Mouse (Mus musculus): ENCODE results near the gene Far1. TPM values are rescaled to one million over a fixed set of nuclear protein-coding genes. Genes with fewer than 3 reads are reported as not detected.

Far1 gene
- total and polyA plus RNA-seq, 3 experiments: 26.4 to 34.2 TPM; not detected in 1

DNA sequence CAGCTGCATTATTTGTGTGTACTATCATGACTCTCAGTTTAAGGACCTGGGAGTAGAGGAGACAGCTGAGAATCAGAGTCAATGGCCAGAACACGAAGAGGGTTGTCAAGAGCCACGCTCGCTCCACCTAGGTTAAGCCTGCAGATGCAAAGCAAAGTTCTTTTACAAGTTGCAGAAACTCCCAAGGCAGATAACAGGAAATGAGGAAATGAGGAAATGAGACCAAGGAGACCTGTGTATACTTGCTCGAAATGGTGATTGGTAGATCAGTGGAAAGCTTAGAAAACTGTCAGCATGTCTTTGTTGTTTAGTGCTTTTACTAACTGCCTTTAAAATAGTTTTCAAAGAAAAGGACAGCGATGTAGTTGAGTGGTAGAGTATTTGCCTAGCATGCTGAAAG, 8.6 kb upstream of the Far1 start:
- no peaks in the 10 kb centered on the region for H3K9me3 ChIP-seq (replicated peaks; ENCODE audit: insufficient read depth, low read length)
- H3K9ac ChIP-seq (ENCODE audit: control insufficient read depth, low read depth, low read length, poor library complexity, severe bottlenecking): no peak overlapping the region
- no peak overlapping the region for H3K4me3 ChIP-seq (ENCODE audit: control insufficient read depth in 1 of 2, insufficient read depth in 1 of 2, low read depth in 2 of 2, low read length in 2 of 2)
- DNase-seq (ENCODE audit: low read depth, low spot score): no peak
- H3K36me3 ChIP-seq (ENCODE audit: control insufficient read depth in 1 of 2, insufficient read depth in 2 of 2, low read length in 2 of 2): no peaks in the 10 kb centered on the region
- H3K4me1 ChIP-seq (ENCODE audit: control insufficient read depth in 1 of 2, insufficient read depth in 2 of 2, low read length in 2 of 2): no peaks in the 10 kb centered on the region
- peaks cover 0 to 1% of the 10 kb centered on the region in 2 experiments; a peak in 1 of 4 replicates for H3K27me3 ChIP-seq (ENCODE audit: control insufficient read depth in 1 of 2, insufficient read depth in 2 of 2, low read length in 2 of 2)
- TF ChIP-seq KAT2A (conservative IDR thresholded peaks at IDR 0.05; ENCODE audit: low read depth, low read length) (no peak), MXI1 (IDR thresholded peaks at IDR 0.05; ENCODE audit: low read depth, low read length) (no peak), SIN3A (IDR thresholded peaks at IDR 0.05; ENCODE audit: low read length) (no peak), POLR2AphosphoS2 (IDR thresholded peaks at IDR 0.05; ENCODE audit: low read length) (no peak), UBTF (IDR thresholded peaks at IDR 0.05; ENCODE audit: borderline replicate concordance, insufficient read depth, low read depth, low read length) (no peak), BHLHE40 (IDR thresholded peaks at IDR 0.05; ENCODE audit: borderline replicate concordance, low read depth, low read length) (no peak), NRF1 (IDR thresholded peaks at IDR 0.05; ENCODE audit: insufficient read depth, low read depth, low read length, poor library complexity, severe bottlenecking) (no peak), CHD1 (IDR thresholded peaks at IDR 0.05; ENCODE audit: low read depth, low read length) (no peak), GABPA (IDR thresholded peaks at IDR 0.05; ENCODE audit: low read depth, low read length) (no peak), MAX (IDR thresholded peaks at IDR 0.05; ENCODE audit: low read length) (no peak)
- no peaks in the 10 kb centered on the region for H3K79me2 ChIP-seq (ENCODE audit: control insufficient read depth, insufficient read depth, low read length, poor library complexity)
- H3K27ac ChIP-seq (ENCODE audit: control insufficient read depth, low read depth, low read length): no peak overlapping the region

DNA sequence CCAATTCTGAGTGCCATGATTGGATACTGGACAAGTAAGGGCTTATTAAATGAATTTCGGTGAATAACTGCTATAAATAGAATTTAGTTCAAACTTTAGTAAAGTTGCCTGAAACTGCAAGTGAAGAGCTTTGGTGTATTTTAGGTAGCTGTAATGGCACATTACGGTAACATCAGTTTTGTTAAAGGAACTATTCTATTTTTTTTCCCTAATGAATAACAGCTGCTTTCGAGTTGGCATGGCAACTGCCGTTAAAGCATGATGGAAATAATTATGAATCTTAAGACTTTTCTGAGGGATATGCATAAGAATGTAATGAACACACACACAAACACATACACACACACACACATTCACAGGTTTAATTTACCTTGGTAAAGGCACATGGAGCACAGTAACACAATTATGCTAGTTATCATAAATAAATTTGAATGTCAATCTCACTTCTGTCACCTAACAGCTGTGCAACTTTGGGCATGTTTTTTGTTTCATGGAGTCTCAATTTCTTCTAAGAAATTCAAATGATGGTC, 8.1 kb upstream of the Far1 start:
- no peak for DNase-seq (ENCODE audit: low read depth, low spot score)
- Histone ChIP-seq H3K27ac (ENCODE audit: control insufficient read depth, low read depth, low read length) (no peak overlapping the region), H3K9ac (ENCODE audit: control insufficient read depth, low read depth, low read length, poor library complexity, severe bottlenecking) (no peak overlapping the region), H3K4me1 (ENCODE audit: control insufficient read depth in 1 of 2, insufficient read depth in 2 of 2, low read length in 2 of 2) (no peaks in the 10 kb centered on the region), H3K4me3 (ENCODE audit: control insufficient read depth in 1 of 2, insufficient read depth in 1 of 2, low read depth in 2 of 2, low read length in 2 of 2) (no peak overlapping the region), H3K9me3 (replicated peaks; ENCODE audit: insufficient read depth, low read length) (no peaks in the 10 kb centered on the region), H3K27me3 (ENCODE audit: control insufficient read depth in 1 of 2, insufficient read depth in 2 of 2, low read length in 2 of 2) (peaks cover 0 to 1% of the 10 kb centered on the region in 2 experiments; a peak in 1 of 4 replicates), H3K36me3 (ENCODE audit: control insufficient read depth in 1 of 2, insufficient read depth in 2 of 2, low read length in 2 of 2) (no peaks in the 10 kb centered on the region), H3K79me2 (ENCODE audit: control insufficient read depth, insufficient read depth, low read length, poor library complexity) (no peaks in the 10 kb centered on the region)
- TF ChIP-seq UBTF (IDR thresholded peaks at IDR 0.05; ENCODE audit: borderline replicate concordance, insufficient read depth, low read depth, low read length) (no peak), RCOR1 (IDR thresholded peaks at IDR 0.05; ENCODE audit: low read depth, low read length) (no peak), KAT2A (conservative IDR thresholded peaks at IDR 0.05; ENCODE audit: low read depth, low read length) (no peak)

DNA sequence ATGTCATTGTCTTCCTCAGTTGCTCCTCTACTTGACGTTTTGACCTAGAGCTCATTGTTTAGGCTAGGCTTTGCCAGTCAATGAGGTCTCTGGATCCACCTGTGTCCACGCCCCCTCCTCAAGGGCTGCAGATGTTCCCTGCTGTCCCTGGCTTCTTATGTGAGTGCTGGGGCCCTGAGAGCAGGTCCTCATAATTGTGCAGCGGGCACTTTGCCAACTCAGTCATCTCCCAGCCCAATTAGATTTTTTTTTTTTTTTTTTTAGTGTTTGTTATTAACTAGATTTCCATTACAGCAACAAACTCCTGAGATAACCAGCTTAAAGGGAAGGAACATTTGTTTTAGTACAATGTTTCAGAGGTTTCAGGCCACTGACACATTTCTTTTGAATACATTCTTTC, 5.8 kb upstream of the Far1 start:
- Histone ChIP-seq H3K27ac (ENCODE audit: control insufficient read depth, low read depth, low read length) (no peak overlapping the region), H3K9me3 (replicated peaks; ENCODE audit: insufficient read depth, low read length) (no peaks in the 10 kb centered on the region), H3K4me3 (ENCODE audit: control insufficient read depth in 1 of 2, insufficient read depth in 1 of 2, low read depth in 2 of 2, low read length in 2 of 2) (no peak overlapping the region), H3K36me3 (ENCODE audit: control insufficient read depth in 1 of 2, insufficient read depth in 2 of 2, low read length in 2 of 2) (peaks cover 0 to 8% of the 10 kb centered on the region in 2 experiments; a peak in 2 of 4 replicates), H3K27me3 (ENCODE audit: control insufficient read depth in 1 of 2, insufficient read depth in 2 of 2, low read length in 2 of 2) (no peaks in the 10 kb centered on the region; a peak in 1 of 4 replicates), H3K9ac (ENCODE audit: control insufficient read depth, low read depth, low read length, poor library complexity, severe bottlenecking) (no peak overlapping the region), H3K4me1 (ENCODE audit: control insufficient read depth in 1 of 2, insufficient read depth in 2 of 2, low read length in 2 of 2) (peaks cover 4 to 6% of the 10 kb centered on the region in 2 experiments), H3K79me2 (ENCODE audit: control insufficient read depth, insufficient read depth, low read length, poor library complexity) (no peaks in the 10 kb centered on the region)
- DNase-seq (ENCODE audit: low read depth, low spot score): no peak
- TF ChIP-seq SMC3 (IDR thresholded peaks at IDR 0.05; ENCODE audit: low read depth, low read length) (no peak), ZNF384 (IDR thresholded peaks at IDR 0.05; ENCODE audit: low read depth, low read length) (no peak), POLR2AphosphoS2 (IDR thresholded peaks at IDR 0.05; ENCODE audit: low read length) (no peak), POLR2A (IDR thresholded peaks at IDR 0.05; ENCODE audit: control insufficient read depth in 1 of 2, insufficient read depth in 1 of 2, low read depth in 1 of 2, low read length in 2 of 2, poor library complexity in 1 of 2) (no peak), ZMIZ1 (IDR thresholded peaks at IDR 0.05; ENCODE audit: low read depth, low read length) (no peak), CHD2 (IDR thresholded peaks at IDR 0.05; ENCODE audit: low read length) (no peak), MXI1 (IDR thresholded peaks at IDR 0.05; ENCODE audit: low read depth, low read length) (no peak), MYC (IDR thresholded peaks at IDR 0.05; ENCODE audit: low read depth, low read length) (no peak), E2F4 (IDR thresholded peaks at IDR 0.05; ENCODE audit: borderline replicate concordance, low read depth, low read length) (no peak), UBTF (IDR thresholded peaks at IDR 0.05; ENCODE audit: borderline replicate concordance, insufficient read depth, low read depth, low read length) (no peak)
